Mouse (Mus musculus) CH12.LX (cell line): ENCODE data around the gene Dgkg.

Source experiments
- CTCF ChIP-seq, 2 experiments: IDR thresholded peaks in 1 of 2; conservative IDR thresholded peaks in 1 of 2; 2 replicates each; pipeline ENCODE4 v1.5.1; 2011 to 2012; ENCODE audit warnings: low read depth in 2 of 2, low read length in 2 of 2, improper control_type of control experiment in 1 of 2, inconsistent platforms in 1 of 2, mild to moderate bottlenecking in 1 of 2, moderate library complexity in 1 of 2
- IRF4 ChIP-seq: IDR thresholded peaks from 2 replicates; pipeline ENCODE4 v1.6.1; 2014; ENCODE audit warnings: low read depth, mild to moderate bottlenecking, inconsistent platforms, low read length, improper control_type of control experiment
- MAZ ChIP-seq: IDR thresholded peaks from 2 replicates; pipeline ENCODE4 v1.6.1; 2012; ENCODE audit warnings: low read depth, mild to moderate bottlenecking, inconsistent platforms, low read length, improper control_type of control experiment, moderate library complexity
- ZMIZ1 ChIP-seq: IDR thresholded peaks from 2 replicates; pipeline ENCODE4 v1.6.1; 2012; ENCODE audit warnings: low read depth, mild to moderate bottlenecking, inconsistent platforms, low read length, improper control_type of control experiment

DNA sequence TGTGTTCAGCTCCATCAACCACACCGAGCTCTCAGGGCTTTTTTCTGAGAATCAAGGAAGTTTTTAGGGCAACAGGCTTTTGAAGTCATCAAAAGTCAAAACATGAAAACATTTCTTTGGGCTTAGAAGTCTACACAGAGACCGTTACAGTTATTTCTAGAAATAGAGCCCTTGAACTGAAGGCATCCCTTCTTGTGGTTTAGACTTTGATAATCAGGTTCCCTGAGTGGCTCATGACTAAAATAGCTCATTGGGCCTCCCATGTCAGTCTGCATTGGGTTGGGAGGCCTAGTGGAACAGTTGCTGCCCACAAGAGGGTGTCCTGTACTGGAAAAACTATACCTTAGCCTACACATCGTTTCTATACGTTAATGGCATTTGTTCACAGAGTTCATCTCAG is 130.6 kb downstream of the Dgkg start:
- no peak for TF ChIP-seq IRF4
- TF ChIP-seq MAZ: no peak
- TF ChIP-seq CTCF (conservative IDR thresholded peaks at IDR 0.05 in 1 of 2, IDR thresholded peaks at IDR 0.05 in 1 of 2; ENCODE audit: low read depth in 2 of 2, low read length in 2 of 2): no peak
- TF ChIP-seq ZMIZ1: no peak
